Mouse (Mus musculus) intestine, embryonic 14.5 days (tissue): Measurements from ENCODE around the gene Akap13. TPM values are rescaled to one million over a fixed set of nuclear protein-coding genes. Genes with fewer than 3 reads are reported as not detected.

Experiments used
- ATAC-seq: fragments of 200-750 bp; cut with Nextera tagmentation; replicated peaks from 2 replicates; pipeline ENCODE4 v1.8.0; 2017; ENCODE audit warnings: low read depth, moderate number of reproducible peaks, moderate TSS enrichment, moderate library complexity; ENCODE audit not compliant: low FRiP score, low TSS enrichment
- DNase-seq: peaks from one replicate; pipeline ENCODE4 v3.0.0-alpha.2; 2018; ENCODE audit warnings: low spot score
- H3K27ac ChIP-seq: fragments of 300-500 bp; sonication (generic); 2 replicates; pipeline ENCODE4 v1.5.1; 2014; ENCODE audit warnings: low read depth, mild to moderate bottlenecking, control low read depth
- H3K27me3 ChIP-seq: fragments of 300-500 bp; sonication (generic); replicated peaks from 2 replicates; pipeline ENCODE4 v1.6.1; 2014; ENCODE audit warnings: low read length, control low read depth; ENCODE audit not compliant: control insufficient read depth, insufficient read depth
- H3K36me3 ChIP-seq: fragments of 300-500 bp; sonication (generic); 2 replicates; pipeline ENCODE4 v1.6.1; 2014; ENCODE audit warnings: low read length, control low read depth; ENCODE audit not compliant: control insufficient read depth, insufficient read depth
- H3K4me1 ChIP-seq: fragments of 300-500 bp; sonication (generic); replicated peaks from 2 replicates; pipeline ENCODE4 v1.6.1; 2014; ENCODE audit warnings: low read length, control low read depth, mixed read lengths; ENCODE audit not compliant: control insufficient read depth, insufficient read depth
- H3K4me2 ChIP-seq: fragments of 300-500 bp; sonication (generic); 2 replicates; pipeline ENCODE4 v1.6.1; 2014; ENCODE audit warnings: low read length
- H3K4me3 ChIP-seq: fragments of 300-500 bp; sonication (generic); 2 replicates; pipeline ENCODE4 v1.5.1; 2014; ENCODE audit warnings: low read depth, low read length, control low read depth, mixed read lengths
- H3K9ac ChIP-seq: fragments of 300-500 bp; sonication (generic); 2 replicates; pipeline ENCODE4 v1.6.1; 2014; ENCODE audit warnings: mild to moderate bottlenecking, low read length
- H3K9me3 ChIP-seq: fragments of 300-500 bp; sonication (generic); 2 replicates; pipeline ENCODE4 v1.6.1; 2016; ENCODE audit warnings: low read length, control low read depth; ENCODE audit not compliant: control insufficient read depth
- WGBS: fragments of 180-500 bp; shearing (Covaris S2); extraction: QIAGEN DNeasy Blood & Tissue Kit; methylation state at CpG from one replicate; pipeline ENCODE4 v1.1.7; 2014; 5-methylcytosine and 5-hydroxymethylcytosine counted together
- polyA plus RNA-seq: library from polyadenylated mRNA; unstranded; fragments of >200 nt; fragmentation: Nextera tagmentation; extraction: Ambion mirVana; gene quantifications from 2 replicates; pipeline ENCODE4 v1.2.1, GENCODE M21; 2014

The Akap13 gene
- polyA plus RNA-seq, 1 experiment from 2014 or later = 51.5 TPM

DNA sequence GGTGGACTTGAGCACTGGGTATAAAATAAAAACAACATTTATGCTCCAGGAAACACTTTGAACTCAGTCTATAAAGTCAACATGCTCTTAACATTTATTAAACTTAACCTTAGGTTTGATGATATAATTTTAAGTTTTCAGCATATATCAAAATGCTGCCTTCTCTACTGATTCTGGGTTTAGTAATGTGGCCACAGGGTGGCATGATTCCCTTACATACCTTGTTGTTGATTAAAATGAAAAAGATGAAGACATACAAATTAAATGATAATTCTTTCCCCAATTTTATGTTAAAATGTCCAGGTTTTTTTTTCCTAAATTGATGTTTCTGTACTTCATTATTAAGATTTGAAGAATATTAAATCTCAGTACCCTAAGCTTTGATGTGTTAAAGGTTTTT is 113.5 kb downstream of the Akap13 start:
- Histone ChIP-seq H3K4me3 (no peak overlapping the region), H3K9ac (no peak overlapping the region), H3K27me3 (no peaks in the 10 kb centered on the region), H3K27ac (no peak overlapping the region), H3K36me3 (peaks cover 3% of the 10 kb centered on the region; the same call in 1 of the 2 replicates), H3K9me3 (no peaks in the 10 kb centered on the region), H3K4me2 (no peak overlapping the region), H3K4me1 (0 out of 2 replicates have a peak, but pooled peaks cover 3% of the 10 kb centered on the region)
- no peak for ATAC-seq
- DNase-seq = no peak

DNA sequence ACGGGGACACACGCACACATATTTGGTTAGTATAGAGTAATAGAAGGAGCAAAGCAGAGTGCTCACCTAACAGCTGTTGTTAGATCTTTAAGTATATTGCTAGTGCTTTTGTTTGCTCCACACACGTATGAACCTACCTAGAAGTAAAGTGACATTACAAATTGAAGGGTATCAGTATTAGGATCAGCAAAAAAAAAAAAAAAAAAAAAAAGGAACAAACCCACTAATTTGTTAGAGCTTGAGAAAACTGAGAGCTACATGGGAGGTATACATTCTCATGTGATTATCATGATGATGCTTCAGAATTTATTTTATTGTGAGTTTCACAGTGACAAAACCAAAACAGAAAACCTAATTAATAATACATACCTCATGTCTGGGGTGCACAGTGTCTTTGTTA is 114.9 kb downstream of the Akap13 start:
- Histone ChIP-seq H3K9me3 (no peaks in the 10 kb centered on the region), H3K4me2 (no peak overlapping the region), H3K4me3 (no peak overlapping the region), H3K9ac (no peak overlapping the region), H3K36me3 (peaks cover 3% of the 10 kb centered on the region; the same call in 1 of the 2 replicates), H3K27me3 (no peaks in the 10 kb centered on the region), H3K4me1 (peaks cover 12% of the 10 kb centered on the region), H3K27ac (no peak overlapping the region)
- DNase-seq = no peak
- 93% methylated on average over 3 of the region's 3 CpGs for WGBS
- ATAC-seq = no peak

DNA sequence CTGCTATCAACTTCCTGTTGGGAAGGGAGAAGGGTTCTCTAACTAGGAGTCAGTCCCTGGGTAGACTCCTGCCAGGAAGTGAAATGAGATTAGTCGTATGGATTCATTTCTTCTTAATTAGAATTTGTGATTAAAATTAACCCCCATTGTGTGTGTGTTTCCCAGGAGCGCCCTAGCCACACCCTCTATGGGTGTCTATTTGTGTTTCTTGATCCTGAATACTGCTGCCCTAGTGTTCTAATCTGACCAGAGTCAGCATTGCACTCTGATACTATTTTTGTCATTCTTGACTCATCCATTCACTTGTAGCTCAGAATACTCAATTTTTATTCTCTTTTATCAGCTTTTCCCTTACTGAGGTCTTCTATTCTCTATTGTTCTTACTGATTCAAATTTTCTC is 115.7 kb downstream of the Akap13 start:
- Histone ChIP-seq H3K27me3 (no peaks in the 10 kb centered on the region), H3K9me3 (no peaks in the 10 kb centered on the region), H3K27ac (no peak overlapping the region), H3K4me1 (peaks cover 19% of the 10 kb centered on the region), H3K4me2 (no peak overlapping the region), H3K9ac (no peak overlapping the region), H3K4me3 (no peak overlapping the region), H3K36me3 (peaks cover 3% of the 10 kb centered on the region; the same call in 1 of the 2 replicates)
- DNase-seq (no peak), ATAC-seq (no peak)
- 77% methylated on average over 2 of the region's 2 CpGs for WGBS

DNA sequence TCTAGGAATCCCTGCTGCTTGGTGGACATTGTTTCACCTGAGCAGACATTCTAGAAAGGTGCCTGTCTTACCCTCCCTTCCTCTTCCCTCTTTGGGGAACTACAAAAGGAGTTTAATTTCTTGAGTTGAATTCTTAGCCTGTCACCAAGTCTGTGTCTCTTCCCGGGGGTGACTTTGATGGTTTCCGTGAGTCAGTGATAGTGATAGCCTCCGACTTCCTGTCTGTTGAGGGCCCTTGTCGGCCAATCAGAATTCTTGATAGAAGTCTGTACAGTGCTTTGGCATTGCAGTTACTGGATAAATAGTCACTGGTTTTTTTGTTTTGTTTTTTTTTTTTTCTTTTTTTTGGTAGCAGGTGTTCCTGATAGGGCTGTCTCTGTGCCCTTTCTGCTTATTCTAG is 116.8 kb downstream of the Akap13 start:
- H3K9me3 ChIP-seq = no peaks in the 10 kb centered on the region
- no peaks in the 10 kb centered on the region for H3K27me3 ChIP-seq
- H3K4me1 ChIP-seq = peaks cover 19% of the 10 kb centered on the region
- no peak for DNase-seq
- H3K36me3 ChIP-seq = peaks cover 3% of the 10 kb centered on the region; the same call in 1 of the 2 replicates
- 86% methylated on average over 4 of the region's 4 CpGs for WGBS
- H3K4me3 ChIP-seq = no peak overlapping the region
- ATAC-seq = no peak
- no peak overlapping the region for H3K27ac ChIP-seq
- H3K9ac ChIP-seq = no peak overlapping the region
- no peak overlapping the region for H3K4me2 ChIP-seq

DNA sequence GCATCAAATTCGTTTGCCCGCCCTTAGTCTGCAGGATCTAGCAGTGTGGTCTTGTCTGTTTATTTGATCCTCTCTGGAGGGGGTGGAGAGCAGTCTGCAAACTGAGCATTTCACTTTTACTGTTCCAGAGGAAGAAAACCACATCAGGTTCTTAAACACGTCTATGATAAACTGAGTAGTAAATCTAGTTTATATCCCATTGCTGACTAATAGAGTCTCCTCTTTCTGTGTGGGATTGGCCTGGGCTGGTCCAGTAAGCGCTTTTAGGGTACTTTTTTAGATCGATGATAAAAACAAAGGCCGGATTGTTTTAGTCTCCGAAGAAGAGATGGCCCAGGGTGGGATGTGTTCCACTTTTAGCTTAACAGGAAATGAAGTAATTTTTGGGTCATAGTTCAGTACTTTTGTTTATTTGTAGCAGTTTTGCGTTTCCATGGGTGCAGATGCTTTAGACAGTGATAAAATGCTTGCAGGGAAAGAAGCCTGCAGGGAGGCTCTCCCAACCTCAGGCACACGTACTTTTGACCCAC is 119.9 kb downstream of the Akap13 start:
- DNase-seq (no peak), ATAC-seq (peak; percentile 76)
- Histone ChIP-seq H3K27ac (peak overlapping the region; percentile 88), H3K9ac (peak overlapping the region; percentile 27; the same call in 1 of the 2 replicates), H3K27me3 (no peaks in the 10 kb centered on the region), H3K36me3 (peaks cover 8% of the 10 kb centered on the region), H3K4me1 (peaks cover 17% of the 10 kb centered on the region), H3K4me3 (no peak overlapping the region), H3K4me2 (peak overlapping the region; percentile 33), H3K9me3 (no peaks in the 10 kb centered on the region)
- 8% methylated on average over 9 of the region's 9 CpGs for WGBS

DNA sequence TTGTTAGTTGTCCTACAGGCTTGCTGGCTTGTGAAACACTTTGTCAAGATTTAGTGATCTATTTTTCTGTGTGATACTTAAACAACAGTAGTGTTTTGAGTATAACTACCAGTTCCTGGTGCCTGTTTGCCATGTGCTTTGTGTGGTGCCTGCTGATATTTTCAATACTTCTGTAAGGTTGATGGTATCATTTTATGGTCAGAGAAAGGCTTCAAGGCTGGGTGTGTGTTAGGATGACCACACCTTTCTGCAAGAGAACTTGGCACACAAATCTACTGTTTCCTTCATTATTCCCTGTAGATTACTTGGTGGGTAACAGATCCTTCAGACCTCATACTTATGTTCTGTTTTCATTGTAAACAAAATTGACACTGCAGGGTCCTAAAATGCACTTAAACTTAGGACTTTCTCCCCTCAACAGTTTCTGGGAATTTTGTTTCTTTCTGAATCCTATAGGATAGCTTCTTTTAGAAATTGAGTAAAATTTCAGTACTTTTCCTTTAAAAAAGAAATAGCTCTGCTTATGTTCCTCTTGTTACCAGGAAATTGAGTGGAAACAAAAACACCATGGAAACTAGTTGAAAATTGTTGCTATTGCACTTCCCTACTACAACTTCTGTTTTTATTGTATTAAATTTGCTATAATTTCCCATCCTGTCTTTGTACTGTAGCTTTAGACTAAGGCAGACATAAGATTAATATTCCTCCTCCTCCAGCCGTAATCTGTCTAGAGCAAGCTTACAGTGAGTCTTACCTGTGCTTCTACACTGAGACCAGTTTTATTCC is 120.7 kb downstream of the Akap13 start:
- peaks cover 17% of the 10 kb centered on the region for H3K4me1 ChIP-seq
- 75% methylated on average over 1 of the region's 1 CpGs for WGBS
- no peak for ATAC-seq

DNA sequence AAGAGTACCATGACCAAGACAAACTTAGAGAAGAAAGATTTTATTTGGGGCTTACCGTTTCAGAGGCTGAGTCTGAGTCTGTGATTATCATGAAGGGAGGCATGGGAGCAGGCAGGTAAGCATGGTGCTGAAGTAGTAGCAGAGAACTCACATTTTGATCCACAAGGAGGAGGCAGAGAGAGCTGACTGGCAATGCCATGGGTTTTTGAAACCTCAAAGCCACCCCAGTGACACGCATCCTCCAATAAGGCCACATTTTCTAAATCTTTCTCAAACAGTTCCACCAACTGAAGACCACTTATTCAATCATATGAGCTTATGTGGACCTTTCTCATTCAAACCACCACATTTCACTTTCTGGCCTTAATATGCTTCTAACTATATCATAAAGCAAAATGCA is 121.5 kb downstream of the Akap13 start:
- WGBS = 95% methylated on average over 2 of the region's 2 CpGs
- Histone ChIP-seq H3K27ac (no peak overlapping the region), H3K9me3 (no peaks in the 10 kb centered on the region), H3K4me1 (peaks cover 17% of the 10 kb centered on the region), H3K9ac (no peak overlapping the region), H3K36me3 (peaks cover 19% of the 10 kb centered on the region), H3K27me3 (no peaks in the 10 kb centered on the region), H3K4me3 (no peak overlapping the region), H3K4me2 (no peak overlapping the region)
- ATAC-seq = no peak
- DNase-seq = no peak

More for the DNA sequence above, 120.7 kb downstream of the Akap13 start:
- no peak for DNase-seq
- Histone ChIP-seq H3K9me3 (no peaks in the 10 kb centered on the region), H3K27me3 (no peaks in the 10 kb centered on the region), H3K4me2 (no peak overlapping the region), H3K27ac (peak overlapping the region; percentile 88), H3K9ac (no peak overlapping the region), H3K36me3 (peaks cover 12% of the 10 kb centered on the region), H3K4me3 (no peak overlapping the region)

DNA sequence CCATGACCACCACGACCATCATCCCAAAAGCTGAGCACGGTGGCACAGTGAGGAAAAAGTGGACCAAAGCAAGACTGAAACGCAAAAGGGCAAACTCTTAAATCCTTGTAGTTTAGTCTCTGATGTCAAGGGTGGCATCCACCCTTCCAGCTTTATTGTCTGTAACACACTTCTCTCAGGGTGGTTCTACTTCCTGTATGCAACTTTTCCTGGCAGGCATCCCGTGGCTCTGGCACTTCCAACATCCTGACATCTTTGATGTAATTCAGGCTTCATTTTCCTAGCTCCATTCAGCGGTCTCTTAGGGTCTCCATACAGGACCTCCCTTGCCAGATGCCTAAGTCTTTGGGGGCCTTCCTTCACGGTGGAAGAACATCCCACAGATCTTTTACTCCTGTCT is 122.0 kb downstream of the Akap13 start:
- H3K9me3 ChIP-seq = no peaks in the 10 kb centered on the region
- no peak for DNase-seq

DNA sequence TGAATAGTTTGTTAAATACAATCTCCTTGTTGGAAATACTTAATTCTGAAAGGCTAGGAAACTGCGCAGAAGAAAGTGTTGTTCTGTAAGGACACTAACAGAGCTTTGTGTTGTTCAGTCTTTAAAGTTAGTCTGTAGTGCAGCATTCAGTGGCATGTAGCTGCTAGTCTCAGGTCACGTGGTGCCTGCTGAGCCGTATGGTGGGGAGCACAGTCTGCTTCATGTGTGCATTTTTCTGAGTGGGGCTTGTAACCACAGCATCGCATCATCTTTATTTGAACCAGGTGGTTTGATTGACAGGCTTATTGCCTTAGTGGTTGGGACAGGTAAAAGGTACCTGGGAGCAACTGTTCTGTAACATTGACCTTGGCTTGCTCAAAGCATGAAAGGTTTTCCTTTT is 123.3 kb downstream of the Akap13 start:
- Histone ChIP-seq H3K9me3 (no peaks in the 10 kb centered on the region), H3K36me3 (peaks cover 25% of the 10 kb centered on the region), H3K9ac (no peak overlapping the region), H3K4me3 (no peak overlapping the region), H3K27me3 (no peaks in the 10 kb centered on the region), H3K4me1 (peaks cover 17% of the 10 kb centered on the region), H3K27ac (no peak overlapping the region), H3K4me2 (no peak overlapping the region)
- no peak for DNase-seq
- WGBS = 86% methylated on average over 4 of the region's 4 CpGs
- ATAC-seq = no peak

More for the DNA sequence above, 122.0 kb downstream of the Akap13 start:
- H3K4me1 ChIP-seq = peaks cover 17% of the 10 kb centered on the region
- H3K4me2 ChIP-seq = no peak overlapping the region
- no peak for ATAC-seq
- H3K36me3 ChIP-seq = peaks cover 24% of the 10 kb centered on the region
- no peak overlapping the region for H3K9ac ChIP-seq
- no peak overlapping the region for H3K4me3 ChIP-seq
- no peak overlapping the region for H3K27ac ChIP-seq
- H3K27me3 ChIP-seq = no peaks in the 10 kb centered on the region
- WGBS = 70% methylated on average over 6 of the region's 6 CpGs
